Mouse (Mus musculus) CD4-positive, CD25-positive, alpha-beta regulatory T cell, adult 4 months (primary cell): ENCODE measurements around the gene Zw10. TPM values are rescaled to one million over a fixed set of nuclear protein-coding genes. Genes with fewer than 3 reads are reported as not detected.

Experiments
- ATAC-seq: one replicate; pipeline ENCODE4 v1.8.0; 2017
- polyA plus RNA-seq, 2 experiments: library from polyadenylated mRNA; unstranded; fragments of 100-300 nt; shearing (Covaris generic); gene quantifications; one replicate each; pipeline ENCODE4 v1.2.1; 2017

The Zw10 gene
- 10 to 100 TPM; 39.4 to 49.4 TPM for polyA plus RNA-seq

- peak; percentile 99 for ATAC-seq
These were observed at the start of gene Zw10 for GRCm38 (mm10) chr9:49055333-49056205. Gene Zw10 (plus strand): TSS chr9:49055613.

GRCm38 (mm10) chr9:49015824-49016223 lies 39.6 kb upstream of the Zw10 start:
- no peak for ATAC-seq

DNA sequence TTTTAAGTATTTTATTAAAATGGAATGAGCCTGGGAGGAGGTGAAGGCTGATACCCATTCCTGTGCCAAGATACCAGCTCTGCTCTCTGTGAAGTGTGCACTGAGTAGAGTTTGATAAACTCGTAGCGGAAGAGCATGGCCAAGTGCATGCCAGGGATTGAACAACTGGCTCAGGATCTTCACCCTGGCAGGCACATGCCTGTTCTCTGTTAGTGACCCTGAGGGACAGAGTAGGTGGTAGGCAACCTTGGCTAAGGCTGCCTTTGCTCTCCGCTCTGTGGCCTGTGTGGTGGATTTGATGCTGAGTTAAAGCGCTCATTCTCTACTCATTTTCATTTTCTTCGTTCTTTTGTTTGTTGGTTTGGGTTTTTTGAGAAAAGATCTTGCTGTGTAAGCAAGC lies 34.1 kb upstream of the Zw10 start:
- ATAC-seq, result no peak

DNA sequence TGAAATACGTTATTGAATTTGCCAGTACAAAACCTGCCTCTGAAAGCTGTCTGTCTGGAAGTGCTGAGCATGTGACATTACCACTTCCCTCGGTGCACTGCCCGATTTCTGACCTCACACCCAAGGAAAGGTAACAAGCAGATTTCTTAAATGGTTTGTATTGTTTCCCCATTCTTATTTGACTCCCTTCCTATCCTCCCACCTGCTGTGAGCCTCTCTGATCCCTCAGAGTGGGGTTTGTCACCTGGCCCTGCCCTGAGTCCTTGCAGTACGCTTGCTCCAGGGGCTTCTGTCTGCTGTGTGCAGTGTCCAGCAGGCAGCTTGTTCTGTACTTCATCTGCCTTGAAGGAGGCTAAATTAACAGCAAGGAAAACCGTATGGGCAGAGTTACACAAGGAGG lies 31.5 kb upstream of the Zw10 start:
- ATAC-seq, result no peak

DNA sequence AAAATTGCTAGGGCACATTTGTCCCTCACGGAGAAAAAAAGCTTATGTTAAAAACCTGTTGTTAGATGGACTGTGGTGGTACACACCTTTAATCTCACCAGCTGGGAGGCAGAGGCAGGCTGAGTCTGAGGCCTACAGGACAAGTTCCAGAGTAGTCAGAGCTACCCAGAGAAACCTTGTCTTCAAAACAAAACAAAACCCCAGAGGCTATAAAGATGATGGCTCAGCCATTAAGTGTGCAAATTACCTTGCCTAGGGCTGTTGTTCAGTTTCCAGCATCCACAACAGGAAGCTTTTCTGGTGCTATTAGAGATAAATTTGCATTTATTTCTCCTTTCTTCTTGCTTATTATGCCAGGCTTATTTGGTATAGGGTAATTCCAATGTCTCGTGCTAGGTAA lies 30.9 kb upstream of the Zw10 start:
- no peak for ATAC-seq

DNA sequence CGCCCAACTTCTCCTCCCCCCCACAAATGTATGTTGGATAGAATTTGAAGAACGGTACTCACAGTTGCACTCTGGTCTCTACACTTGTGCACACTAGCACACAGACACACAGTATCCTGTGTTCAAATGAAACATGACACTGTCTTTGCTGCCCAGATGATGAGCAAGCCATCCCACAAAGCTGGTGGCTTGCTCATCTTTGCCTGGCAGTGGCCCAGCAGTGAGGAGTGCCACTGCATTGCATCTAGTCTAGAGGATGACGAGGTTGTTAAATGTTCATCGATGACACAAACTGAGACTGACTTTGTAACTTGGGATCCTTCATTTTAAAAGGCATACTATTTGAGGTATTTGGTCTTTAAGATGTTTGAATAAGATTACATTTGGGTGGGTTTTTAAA lies 20.6 kb upstream of the Zw10 start:
- no peak for ATAC-seq

DNA sequence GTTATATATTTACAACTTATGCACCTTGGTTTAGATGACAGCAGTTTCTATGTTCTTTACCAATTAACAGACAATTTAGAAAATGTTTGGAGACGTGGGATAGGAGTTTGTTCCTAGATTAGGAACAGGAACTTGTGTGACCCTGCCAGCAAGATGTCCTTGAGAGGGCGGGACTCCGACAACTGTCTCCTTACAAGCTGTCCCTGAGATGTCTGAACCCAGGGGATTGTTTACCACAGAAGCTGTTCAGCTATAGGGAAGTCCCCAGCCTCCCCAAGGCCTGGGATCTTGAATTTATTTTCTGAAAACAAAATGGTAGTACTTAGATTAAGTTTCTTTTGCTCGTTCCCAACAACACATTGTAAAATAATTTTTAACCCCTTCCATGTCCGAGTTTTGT lies 4.5 kb upstream of the Zw10 start:
- no peak for ATAC-seq

DNA sequence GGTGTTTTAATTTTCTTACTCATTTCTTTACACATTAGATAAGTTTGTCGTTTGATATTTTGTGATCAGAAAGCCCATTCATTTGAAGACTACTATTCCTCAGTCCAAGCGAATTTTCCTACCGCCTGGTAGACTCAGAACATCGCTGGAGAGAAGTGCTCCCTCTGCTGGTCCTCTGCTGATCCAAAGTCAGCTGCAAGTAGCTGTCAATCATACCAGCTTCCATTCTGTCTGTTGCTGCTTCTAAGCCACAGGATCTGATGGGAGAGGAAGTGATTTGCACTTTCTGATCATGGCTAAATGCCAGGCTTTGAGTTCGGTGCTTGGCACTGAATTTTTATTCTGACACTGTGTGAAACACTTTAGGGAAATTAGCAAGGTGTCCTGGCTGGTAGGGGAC lies 4.1 kb upstream of the Zw10 start:
- ATAC-seq, result no peak

DNA sequence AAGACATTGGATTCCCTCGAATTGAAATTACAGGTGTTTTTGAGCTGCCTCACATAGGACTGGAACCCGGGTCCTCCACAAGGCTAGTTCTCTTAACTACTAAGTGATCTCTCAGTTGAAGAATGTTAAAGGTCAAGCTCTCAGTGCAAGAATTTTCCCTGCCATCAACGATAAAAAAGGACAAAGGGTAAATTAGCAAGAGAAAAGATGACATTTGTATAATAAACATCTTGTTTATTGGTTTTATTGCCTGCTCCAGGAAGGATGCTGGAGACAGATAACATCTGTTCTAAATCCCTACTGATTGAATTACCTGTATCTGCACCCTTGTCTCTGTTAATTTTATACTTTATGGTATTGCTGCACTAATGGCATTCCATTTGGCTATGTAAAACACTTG lies 1.4 kb upstream of the Zw10 start:
- ATAC-seq, result no peak

- ATAC-seq, result no peak
These were observed 21.4 kb downstream of the Zw10 start for GRCm38 (mm10) chr9:49076847-49077246.

DNA sequence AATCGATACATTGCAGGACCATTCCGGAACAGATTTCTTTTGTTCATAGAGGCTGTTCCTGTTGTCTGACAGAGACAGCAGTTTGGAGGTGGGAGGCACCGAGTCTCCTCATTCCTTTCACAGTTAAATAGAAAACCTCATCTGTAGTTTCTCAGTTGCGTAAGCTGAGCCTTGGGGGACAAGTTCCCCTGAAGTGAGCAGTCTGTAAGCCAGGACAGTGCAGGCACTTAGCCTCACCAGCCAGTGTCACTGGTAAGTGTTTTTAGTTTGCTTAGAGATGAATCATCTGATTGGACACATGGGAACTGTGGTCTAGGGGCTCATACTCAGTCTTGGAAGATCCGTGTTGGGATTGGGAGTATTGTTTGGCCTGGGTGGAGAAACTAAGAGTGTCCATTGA lies 25.7 kb downstream of the Zw10 start, which contains the start of gene Tmprss5:
TSS of gene Tmprss5 (plus strand) at position 154 of the 400 bp plus-strand sequence.
- no peak for ATAC-seq

DNA sequence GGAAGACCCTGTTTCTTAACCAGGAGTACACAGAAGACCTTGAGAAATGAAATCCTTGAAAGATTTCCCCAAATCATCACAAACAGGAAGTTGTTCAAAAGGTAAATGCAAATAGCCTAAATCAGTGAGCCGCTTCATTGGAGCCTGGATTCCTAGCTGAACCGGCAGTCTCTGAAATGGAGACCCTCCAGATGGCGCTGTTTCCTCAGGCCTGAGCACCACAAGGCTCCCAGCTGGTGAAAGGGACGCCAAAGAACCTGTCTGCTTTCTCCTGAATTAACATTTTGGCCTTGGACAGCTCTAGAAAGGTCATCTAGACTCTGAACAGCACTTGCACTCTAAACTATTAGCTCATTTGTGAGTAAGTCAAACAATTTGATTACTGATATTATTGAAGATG lies 26.1 kb downstream of the Zw10 start:
- ATAC-seq, result no peak

DNA sequence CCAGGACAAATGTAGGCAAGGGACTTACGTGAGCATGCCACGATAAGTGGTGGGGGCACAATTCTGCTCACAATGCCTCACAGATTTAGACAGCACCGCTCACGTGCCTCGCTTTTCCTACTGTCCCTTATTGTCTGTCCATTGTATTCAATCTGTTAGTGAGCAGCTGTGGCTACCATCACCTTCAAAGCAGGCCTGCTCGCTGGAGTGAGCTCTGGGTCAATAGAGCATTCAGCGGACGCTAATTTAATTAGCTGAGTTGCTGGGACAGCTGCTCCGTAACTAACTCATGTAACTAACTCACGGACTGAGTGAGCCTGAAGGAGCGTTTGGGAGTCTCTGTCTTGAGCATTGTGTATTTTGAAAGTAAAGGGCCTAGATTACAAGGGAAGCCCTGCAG lies 31.9 kb downstream of the Zw10 start:
- no peak for ATAC-seq

DNA sequence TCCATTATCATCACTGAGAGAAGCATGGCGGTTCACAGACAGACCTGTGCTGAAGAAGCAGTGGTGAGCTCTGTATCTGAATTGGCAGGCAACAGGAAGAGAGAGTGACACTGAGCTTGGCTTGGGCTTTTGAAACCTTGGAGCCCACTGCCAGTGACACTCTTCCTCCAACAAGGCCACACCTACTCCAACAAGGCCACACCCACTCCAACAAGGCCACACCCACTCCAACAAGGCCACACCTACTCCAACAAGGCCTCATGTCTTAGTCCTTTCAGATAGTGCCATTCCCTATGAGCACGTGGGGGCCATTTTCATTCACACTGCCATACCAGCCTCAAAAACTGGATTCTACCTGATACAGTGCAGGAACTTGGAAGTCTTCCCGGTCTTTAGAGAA lies 43.5 kb downstream of the Zw10 start:
- no peak for ATAC-seq

DNA sequence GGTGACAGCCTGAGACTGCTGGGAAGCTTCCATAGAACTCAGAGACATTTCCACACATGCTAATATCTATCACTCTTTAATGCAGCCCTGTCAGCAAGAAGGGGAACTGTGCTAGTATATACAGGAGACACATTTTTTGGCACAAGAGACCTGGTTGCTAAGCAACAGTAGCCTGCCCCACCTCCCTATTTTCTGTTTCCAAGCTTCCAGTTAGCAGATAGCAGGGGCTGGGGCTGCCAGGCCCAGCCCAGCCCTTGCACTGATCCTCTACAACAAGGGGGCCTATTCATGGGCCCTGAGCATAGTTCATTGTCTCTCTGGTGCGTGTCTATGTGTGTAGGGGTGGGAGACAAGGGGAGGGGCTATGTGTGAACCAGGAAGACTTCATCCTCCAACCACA lies 46.9 kb downstream of the Zw10 start:
- ATAC-seq, result no peak

DNA sequence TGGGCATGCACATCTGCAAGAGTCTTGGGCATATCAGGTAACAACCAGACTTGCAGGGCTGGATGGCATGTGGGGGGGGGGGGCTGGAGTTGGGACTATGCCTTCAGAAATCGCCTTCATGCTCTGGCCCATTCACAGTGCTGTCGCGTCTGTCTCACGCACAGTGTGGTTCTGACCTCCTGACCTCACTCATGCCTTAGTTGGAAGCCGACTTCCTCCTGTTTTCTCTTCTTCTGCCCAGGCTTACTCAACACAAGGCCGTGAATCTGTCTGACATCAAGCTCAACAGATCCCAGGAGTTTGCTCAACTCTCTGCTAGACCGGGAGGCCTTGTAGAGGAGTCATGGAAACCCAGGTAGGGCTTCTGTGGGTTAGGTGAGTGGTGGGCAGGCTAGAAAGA lies 53.7 kb downstream of the Zw10 start:
- ATAC-seq, result no peak

DNA sequence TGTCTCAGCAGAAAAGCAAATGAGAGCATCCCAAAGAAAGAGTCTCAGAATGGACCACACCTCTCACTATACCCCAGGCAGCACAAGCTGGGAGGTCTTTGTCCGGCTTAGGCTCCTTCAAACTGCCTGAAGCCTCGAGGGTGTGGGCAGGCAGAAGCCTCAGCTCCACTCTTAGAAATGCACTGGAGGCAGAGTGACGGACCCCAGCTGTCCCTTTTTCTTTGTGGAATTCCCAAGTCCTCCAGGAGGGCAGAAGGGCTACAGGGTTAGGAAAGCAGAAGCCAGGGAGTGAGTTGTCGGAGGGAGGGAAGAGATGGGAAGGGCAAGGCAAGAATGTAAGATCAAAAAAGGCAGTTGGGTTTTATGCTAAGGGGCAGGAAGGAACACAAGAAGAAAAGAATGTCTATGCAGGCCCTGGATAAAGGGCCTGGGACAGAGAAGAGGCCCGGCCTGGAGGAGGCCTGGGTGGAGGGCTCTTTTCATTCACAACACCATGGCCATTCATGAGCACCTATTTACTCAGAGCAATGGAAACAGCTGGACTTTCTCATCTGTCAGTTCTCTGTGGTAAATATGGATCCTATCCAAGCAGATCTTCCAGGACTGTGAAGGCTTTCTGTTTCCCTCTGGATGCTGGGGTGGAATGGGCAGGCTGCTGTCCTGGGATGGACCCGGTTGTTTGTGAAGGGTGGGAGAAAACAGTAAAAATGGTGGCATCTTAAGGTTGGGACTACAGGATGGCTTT lies 55.2 kb downstream of the Zw10 start:
- no peak for ATAC-seq

DNA sequence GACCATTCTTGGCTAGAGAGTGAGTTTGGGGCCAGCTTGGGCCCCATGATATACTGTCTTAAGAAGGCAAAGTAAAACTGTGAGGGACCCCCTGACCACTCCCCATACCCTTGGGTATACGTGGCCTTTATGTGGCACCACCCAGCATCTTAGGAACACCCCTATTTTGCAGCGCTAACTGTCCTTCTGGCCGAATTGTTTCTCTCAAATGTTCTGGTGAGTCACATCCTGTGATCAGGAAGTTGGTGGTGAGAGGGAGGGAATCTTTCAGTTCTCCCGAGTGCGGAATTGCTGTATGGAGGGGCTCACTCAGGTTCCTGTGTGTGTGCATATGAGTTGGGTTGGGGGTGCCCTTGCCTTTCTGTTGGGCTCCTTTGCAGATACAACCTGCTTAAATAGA lies 55.9 kb downstream of the Zw10 start:
- no peak for ATAC-seq

DNA sequence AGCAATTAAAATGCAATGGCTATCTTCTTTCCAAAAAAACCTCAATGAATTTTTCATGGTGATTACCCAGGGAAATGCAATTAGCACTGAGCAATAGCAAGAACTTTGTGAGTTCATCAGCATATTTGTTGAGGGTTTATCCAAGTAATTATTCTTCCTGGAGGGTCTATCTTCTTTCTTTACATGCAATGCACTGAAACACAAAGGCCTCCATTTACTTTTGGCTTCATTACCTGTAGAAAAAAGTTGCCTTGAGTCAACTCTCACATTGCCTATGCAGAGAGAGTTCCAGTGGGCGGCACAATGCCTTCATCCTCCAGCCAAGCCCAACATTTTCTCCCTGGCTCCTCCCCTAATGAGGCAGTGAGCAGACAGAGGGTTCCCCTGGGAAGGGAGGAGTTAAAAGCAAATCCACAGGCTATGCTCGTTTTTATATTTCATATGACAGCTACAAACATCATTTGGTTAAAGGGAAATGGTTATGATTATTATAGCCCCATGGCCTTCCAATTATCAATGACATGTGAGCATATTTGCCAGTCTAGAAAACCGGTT lies 62.9 kb downstream of the Zw10 start:
- ATAC-seq, result no peak

GRCm38 (mm10) chr9:49119759-49120158 lies 64.3 kb downstream of the Zw10 start:
- ATAC-seq, result no peak

DNA sequence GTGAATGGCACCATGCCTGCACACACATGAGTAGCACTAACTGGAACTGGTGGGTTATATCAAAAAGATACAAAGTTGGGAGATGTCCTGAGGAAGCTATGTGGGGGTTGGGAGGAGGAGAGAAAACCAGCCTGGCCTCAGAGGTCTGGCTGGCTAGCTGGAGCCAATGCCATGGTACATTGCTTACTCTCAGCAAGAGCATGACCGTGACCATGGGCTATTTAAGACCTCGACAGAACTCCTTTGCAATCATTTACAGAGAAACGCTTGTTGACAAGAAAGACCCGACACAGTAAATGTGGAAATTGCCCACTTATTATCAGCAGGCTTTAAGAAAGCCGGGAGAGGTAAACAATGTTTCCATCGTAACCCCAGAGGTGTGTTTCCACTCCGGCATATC lies 70.3 kb downstream of the Zw10 start:
- no peak for ATAC-seq
